Mouse (Mus musculus): Measurements from ENCODE around the gene Cdhr4.

Gene Cdhr4

DNA sequence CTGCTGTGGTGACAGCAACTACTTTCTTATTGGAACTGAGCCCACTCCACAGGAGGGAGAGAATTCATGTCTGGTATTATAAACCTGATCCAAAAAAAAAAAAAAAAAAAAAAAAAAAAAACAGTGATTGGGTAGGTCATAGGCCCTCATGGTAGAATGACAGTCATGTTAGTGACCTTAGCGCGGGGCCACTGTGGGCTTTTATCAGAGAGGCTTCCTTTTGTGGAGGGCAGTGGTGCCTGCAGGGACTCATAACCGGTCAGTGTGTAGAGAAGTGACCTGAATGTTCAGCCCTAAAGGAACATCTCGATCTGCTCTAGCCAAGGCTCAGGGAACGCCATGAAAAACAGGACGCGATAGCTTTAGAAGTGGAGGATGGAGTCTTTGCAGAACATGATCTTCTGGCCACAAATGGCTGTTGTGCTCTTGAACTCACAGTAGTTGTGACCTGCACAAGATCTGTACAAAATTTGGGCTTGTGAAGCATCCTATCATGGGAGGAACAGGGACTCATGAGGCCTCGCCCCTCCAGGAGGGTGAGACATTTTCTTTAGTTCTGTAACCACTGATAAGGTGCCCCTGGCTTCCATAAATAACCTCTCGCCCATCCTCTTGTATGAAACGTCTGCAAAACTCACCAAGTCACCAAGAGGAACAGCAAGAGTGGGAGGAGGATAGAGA, 17.7 kb upstream of the Cdhr4 start:
- DNase-seq (ENCODE audit: extremely low spot score, low read depth, low spot score) = no peak

DNA sequence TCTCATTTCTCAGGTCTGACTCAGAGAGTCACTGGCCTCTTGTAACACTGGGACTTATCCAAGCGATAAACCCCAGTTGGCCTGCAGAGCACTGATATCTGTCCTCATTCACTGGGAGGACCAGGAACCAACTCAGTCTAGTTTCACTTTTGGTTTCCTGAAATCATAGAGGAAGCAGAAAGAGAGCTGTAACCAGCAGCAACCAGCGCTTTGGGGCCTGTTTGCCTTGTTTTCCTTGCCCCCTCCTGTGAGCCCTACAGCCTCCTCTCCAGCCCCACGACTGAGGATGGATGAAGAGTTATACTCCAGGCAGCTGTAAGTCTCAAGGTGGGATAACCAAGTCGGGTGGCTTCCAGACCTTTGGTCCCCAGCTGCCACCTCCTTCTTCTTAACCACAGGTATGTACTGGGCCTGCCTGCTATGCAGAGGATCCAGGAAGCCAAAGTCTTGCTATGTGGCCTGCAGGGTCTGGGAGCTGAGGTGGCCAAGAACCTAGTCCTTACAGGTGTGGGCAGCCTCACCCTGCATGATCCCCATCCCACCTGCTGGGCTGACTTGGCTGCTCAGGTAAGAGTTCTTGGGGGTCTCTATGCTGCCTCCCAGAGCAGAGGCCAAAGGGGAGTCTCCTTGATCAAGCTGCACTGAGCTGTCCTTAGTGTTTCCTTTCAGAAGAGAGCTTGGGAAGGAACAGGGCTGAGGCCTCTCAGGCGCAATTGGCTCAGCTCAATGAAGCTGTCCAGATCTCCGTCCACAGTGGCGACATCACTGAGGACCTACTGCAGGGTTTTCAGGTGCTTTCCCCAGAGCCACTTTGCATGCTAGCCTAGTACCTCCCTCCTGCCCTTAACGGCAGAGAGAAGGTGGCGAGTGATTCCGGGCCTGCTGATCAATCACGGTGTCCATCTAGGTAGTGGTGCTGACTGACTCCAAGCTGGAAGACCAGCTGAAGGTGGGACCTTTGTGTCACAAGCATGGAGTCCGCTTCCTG, 16.6 kb upstream of the Cdhr4 start, which contains the start of gene Uba7:
Uba7 (plus strand) TSS at position 107 of the 988 bp plus-strand sequence.
- DNase-seq (ENCODE audit: extremely low spot score, low read depth, low spot score) = no peak

DNA sequence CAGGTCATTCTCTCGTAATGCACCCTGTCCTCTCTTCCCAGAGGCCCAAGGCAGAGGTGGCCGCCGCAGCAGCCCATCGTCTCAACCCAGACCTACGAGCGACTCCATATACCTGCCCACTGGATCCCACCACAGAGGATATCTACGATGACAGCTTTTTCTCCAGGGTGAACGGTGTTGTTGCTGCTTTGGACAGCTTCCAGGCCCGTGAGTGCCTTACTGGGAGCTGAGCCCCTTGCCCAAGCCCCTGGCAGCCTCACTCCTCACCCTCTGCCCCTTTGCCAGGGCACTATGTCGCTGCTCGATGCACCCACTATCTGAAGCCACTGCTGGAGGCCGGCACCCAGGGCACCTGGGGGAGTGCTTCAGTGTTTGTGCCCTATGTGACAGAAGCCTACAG, 13.5 kb upstream of the Cdhr4 start:
- no peak for DNase-seq (ENCODE audit: extremely low spot score, low read depth, low spot score)

DNA sequence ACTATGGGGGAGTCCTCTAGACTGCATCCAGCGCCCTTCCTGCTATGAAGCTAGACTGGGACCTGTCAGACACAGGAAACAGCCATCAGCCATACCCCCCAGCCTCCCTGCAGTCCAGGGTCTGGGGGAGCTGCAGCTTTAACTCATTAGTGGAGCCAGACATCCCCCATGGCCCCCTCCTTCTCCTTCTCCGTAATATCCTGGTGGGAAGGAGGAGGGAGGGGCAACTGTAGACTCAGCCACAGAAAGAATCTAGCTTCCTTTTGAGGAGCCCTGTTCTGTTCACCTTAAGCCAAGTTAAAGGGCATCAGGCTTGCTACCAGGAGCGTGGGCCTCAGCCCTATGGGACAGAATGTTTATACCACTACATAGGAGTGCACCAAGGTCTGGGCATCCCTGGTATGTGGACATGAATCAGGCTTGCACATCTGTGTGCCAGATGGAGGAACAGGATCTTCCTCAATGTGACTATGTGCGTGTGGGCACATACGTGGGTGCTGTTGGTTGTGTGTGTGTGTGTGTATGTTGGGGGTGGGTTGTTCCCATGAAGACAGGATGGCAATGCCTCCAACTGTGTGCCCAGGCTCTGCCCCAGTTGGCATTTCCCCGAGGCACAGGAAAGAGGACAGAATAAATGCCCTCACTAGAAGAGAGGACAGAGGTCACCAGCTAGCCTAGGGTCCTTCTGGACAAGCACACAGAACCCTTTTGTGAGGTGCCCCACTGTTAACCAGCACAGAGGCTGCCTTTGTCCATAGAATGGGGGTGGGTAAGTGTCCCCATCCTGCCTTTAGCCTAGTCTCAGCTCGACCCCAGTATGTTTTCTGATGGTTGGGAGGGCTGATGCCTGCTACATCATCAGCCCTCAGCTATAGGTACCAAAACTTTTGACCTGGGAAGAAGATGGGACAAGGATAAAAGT, 10.4 kb upstream of the Cdhr4 start:
- DNase-seq (ENCODE audit: extremely low spot score, low read depth, low spot score) = peak; percentile 77

DNA sequence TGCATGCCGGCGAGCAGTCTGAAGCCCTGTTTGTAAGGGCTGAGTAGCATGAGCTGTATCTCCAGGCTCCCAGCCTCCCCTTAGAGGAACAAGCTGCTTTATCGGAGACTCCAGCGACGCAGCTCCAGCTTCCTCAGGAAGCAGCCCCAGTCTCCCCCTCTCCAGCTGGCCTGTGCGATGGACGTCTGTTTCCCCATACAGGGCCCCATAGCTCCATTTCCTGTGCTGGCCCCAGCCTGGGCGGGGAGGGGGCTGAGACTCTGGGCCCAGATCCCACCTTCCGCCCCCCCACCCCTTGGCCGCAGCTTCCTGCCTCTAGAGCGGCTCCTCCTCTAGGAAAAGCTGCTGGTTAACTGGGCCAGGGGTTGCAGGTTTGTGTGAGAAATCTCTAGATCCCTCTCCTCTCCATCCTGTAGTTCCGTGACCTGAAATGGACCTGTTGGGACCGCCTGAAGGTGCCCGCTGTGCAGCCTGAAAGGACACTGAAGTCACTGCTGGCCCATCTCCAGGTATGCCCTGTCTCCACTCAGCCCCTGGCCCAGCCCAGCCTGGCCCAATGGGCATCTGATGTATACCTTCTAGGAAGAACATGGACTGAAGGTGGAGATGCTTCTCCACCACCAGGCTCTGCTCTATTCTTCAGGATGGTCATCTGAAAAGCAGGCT, 9.5 kb upstream of the Cdhr4 start, which contains the start of gene Gm20661:
Gm20661 (plus strand) TSS at position 378 of the 666 bp plus-strand sequence.
- no peak for DNase-seq (ENCODE audit: extremely low spot score, low read depth, low spot score)

DNA sequence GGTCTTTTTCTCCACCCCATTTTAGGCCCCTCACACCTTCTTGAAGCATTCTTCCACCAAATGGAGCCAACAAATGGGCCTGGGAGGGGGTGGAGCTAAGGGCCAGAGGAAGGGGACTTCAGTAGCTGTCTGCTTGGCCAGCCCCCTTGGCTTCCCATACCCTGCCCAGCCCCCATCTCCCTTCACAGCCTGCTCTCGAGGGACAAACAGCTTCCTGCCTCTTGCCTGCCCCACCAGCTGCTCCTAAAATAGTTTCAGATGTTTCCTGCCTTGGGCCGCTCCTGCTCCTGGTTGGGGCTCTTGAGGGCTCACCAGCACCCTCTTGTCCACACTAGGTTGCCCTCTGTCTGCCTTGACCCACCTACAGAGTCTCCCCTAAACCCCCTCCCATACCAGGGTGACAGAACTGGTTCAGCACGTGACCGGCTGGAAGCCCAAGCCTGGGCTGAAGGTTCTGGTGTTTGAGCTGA, 8.8 kb upstream of the Cdhr4 start:
- DNase-seq (ENCODE audit: extremely low spot score, low read depth, low spot score) = peak; percentile 74

DNA sequence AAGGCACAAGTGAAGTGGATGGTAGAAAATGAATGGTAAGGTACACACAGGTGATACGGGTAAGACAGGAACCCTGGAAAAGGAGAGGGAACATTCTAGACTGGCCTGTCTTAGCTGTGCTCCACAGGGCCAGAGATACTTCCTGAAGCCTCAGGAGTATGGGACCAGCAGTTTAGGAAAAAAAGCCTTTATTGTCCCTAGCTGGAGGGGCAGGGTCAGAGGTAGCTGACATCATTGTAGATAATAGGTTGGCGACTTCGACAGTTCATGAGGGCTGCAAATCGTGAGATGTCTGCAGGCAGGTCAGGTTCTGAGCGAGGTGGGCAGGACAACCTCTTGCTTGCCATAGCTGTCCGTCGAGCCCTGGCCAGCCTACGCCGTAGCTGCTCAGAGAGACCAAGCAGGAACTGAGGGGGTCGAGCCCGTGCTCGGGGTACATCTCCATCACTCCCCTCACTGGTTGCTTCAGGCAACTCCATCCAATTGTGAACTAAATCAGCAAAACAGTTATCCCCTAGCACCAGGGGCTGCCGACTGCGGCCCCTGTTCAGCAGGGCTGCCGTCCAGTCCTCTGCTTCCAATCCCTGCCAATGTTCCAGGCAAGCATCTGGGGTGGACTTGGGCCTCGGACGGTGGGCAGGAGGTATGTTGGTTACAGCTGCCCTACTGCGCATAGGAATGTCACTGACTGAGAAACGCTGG, 8.1 kb upstream of the Cdhr4 start:
- DNase-seq (ENCODE audit: extremely low spot score, low read depth, low spot score) = no peak

DNA sequence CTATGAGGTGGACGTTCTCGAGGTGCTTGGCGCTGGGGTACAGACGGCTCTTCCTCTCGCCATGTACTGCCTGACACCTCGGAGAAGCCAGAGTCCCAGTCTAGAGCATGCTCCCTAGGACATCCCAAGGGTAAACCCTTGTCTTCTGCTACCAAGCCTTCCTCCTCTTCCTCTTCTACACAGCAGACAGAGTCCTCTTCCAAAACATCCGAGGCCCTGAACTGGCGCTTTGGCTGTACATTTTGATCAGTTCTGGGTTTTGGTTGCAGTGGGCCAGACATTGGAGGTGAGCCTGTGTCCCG, 7.6 kb upstream of the Cdhr4 start:
- no peak for DNase-seq (ENCODE audit: extremely low spot score, low read depth, low spot score)

DNA sequence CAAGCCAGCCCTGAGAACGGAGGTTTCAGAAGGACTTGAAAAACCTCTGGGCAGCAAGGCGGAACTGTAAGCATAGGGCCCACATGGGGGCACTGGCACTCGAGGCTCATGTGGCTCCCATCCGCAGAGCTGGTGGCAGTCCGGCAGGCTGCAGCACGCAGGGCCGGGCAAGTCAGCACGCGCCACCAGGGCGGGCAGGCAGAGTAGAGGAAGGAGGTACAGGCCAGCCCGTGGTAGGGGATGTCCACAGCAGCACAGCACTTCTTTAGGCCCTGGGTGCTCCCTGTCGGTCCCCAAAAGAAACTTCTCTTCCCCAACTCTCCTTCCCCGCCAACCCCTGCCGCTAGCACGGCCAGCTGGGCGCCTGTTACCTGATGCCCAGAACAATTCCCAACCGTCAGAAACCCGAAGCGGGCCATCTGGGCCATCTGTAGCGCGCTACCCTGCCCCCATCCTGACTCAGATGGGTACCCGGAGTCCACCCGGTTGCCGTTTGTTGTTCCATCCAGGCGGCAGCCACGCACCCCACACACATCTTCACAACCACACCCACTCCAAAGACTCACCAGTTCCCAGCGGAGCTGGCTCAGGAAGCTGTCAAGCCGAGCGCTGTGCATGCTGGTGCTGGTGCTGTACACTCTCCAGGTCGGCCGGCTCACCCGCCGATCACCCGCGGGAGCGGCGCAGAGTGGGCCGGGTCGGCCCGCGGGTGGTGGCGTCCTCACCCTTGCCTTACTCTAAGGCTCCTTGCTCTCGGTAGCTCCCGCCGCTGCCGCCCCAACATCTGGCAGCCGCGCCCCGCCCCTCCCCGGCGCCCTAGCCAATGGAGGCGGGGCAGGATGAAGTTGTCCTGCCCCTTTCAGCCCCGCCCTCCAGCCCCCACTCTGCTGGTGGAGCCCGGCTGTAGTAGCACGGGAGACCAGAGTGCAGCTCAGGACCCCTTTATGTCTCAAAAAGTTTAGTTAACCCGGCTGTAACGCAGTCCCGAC, 6.9 kb upstream of the Cdhr4 start, which contains the start of gene Inka1:
Inka1 (minus strand) TSS at position 749 of the 989 bp plus-strand sequence.
- DNase-seq (ENCODE audit: extremely low spot score, low read depth, low spot score) = no peak

DNA sequence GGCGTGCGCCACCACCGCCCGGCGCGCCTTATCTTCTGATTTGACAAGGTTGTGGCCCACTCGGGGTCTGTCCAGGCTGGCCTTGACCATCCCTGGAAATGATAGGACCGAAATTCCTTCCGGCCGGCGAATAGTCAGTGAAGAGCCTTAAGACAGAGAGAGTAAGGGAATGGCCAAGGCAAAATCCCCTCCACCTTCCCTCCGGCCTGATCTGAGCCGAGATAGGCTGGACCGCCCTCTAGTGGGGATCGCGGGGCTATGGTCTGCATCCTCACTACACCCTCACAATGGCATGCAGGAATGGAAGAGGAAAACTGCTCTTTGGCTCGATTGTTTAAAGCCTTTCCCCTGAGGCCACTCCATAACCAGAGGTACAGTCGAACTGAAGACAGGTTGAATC, 5.9 kb upstream of the Cdhr4 start:
- no peak for DNase-seq (ENCODE audit: extremely low spot score, low read depth, low spot score)

DNA sequence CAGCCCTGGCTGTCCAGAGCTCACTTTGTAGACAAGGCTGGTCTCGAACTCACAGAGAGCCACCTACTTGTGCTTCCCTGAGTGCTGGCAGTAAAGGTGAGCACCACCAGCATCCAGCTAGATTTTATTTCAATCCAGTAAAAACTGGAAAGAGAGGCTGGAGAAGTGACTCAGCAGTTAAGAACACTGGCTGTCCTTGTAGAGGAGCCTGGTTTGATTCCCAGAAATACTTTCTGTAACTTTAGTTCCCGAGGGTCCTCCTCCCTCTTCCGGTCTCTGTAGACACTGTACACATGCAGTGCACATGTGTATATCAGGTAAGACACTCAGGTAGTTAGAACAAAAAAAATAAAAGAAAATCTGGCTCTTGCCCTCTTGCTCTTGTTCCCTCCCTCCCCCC, 4.3 kb upstream of the Cdhr4 start:
- DNase-seq (ENCODE audit: extremely low spot score, low read depth, low spot score) = no peak

DNA sequence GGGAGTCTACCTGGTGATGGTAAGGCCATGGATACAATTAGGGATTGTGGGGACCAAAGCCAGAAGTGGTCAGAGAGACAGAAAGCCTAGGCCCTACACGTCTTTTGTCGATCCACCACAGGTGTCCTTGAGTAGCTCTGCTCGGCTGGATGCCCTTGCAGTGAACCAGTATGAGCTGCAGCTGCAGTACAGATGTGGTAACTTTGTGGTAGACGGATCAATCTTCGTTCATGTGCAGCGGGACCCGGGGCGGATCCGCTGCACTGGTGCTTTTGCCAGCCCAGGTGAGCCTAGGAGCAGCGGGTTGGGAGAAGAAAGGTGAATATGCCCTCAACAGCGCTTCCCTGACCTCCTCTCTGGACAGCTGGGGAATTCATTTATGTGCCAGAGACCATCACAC, 716 bp downstream of the Cdhr4 start:
- DNase-seq (ENCODE audit: extremely low spot score, low read depth, low spot score) = no peak

DNA sequence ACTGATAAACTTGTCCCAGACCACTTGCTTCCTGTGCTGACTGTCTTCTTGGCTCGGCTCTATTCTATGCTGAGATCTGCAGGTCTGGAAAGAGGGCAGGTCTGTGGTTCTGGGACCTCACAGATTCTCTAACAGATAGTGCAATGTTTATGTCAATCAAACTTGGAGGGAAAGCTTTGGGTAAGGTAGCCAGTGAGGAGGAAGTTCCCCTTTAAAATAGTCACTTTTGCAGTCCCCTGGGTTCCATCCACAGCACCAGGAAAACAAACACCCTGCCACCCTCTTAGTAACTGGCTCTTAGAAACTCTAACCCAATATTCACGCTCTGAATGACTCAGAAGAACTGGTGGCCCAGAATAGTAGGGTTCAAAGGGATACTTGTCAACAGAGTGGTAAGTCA, 2.2 kb downstream of the Cdhr4 start:
- DNase-seq (ENCODE audit: extremely low spot score, low read depth, low spot score) = no peak

DNA sequence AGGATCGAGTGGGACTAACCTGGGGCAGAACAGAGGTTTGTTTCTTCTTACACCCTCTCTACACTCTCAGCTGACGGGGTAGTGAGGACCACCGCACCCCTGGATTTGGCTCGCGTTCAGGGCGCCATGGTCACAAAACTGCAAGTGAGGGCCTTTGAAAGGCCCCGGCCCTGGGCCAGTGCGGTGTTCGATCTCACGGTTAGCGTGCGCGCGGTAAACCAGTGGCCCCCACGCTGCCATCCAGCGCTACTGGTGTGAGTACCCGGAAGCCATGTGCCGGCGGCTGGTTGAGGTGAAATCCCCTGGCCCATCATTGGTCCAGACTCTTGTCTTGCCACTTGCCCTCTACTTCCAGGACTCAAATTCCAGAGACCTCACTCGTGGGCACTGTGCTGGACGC, 3.2 kb downstream of the Cdhr4 start:
- DNase-seq (ENCODE audit: extremely low spot score, low read depth, low spot score) = no peak

DNA sequence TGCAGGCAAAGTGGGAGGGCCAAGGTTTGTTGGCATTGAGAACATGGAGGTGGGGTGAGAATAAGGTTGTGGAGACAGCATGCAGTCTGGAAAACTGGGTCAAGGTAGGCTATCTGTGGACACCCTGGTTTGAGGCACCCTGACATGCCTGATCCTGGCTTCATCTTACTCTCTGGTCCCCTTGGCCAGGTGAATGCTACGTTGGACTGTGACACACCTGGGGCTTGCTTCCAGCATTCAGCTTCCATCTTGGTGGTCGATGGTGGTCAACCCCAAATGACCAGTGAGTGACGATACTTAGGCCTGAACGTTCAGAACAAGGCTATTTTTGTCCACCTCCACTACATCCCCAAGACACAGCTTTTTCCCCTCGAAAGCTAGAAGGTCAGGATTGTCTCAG, 3.8 kb downstream of the Cdhr4 start, which contains the start of gene Gm20662:
Gm20662 (plus strand) TSS at position 301 of the 400 bp plus-strand sequence.
- DNase-seq (ENCODE audit: extremely low spot score, low read depth, low spot score) = no peak

DNA sequence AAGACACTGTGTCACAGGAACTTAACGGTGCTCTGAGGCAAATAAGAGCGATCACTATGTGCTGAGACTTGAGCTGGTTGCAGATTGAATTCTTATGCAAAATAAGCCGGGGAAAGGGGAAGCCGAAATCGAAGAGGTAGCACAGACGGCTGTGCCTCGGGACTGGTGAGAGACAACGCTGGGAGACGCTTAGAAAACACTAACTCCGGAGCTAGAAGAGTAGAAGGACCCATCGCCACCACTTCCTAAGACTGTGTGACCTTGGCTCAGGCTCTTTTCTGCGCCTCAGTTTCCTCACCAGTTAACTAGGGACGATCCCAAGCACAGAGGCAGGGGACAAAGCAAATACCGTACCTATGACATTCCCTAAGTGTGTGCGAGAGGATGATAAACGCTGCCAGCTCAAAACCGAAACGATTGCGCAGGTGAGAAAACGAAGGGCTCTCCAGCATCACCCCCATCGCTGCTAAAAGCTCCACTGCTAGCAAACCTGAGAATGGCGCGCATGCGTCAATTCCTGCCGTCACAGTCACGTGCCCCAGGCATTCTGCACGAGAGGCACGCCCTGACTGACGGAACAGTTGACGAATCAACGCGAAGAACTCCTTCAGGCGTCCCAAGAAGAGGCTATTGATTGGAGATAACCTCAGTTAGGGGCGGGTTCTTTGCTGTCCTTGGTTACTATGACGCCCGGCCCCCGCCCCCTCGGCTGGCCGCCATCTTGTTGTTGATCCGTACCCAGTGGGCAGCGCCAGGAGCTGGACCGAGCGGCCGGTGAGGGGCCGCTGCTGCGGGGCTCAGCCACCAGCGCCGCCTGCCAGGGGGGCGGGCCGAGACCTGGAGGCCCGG, 9.8 kb downstream of the Cdhr4 start, which contains the start of gene Ip6k1:
Ip6k1 (plus strand) TSS at position 580 of the 849 bp plus-strand sequence.
- peak; percentile 100 for DNase-seq (ENCODE audit: extremely low spot score, low read depth, low spot score)

DNA sequence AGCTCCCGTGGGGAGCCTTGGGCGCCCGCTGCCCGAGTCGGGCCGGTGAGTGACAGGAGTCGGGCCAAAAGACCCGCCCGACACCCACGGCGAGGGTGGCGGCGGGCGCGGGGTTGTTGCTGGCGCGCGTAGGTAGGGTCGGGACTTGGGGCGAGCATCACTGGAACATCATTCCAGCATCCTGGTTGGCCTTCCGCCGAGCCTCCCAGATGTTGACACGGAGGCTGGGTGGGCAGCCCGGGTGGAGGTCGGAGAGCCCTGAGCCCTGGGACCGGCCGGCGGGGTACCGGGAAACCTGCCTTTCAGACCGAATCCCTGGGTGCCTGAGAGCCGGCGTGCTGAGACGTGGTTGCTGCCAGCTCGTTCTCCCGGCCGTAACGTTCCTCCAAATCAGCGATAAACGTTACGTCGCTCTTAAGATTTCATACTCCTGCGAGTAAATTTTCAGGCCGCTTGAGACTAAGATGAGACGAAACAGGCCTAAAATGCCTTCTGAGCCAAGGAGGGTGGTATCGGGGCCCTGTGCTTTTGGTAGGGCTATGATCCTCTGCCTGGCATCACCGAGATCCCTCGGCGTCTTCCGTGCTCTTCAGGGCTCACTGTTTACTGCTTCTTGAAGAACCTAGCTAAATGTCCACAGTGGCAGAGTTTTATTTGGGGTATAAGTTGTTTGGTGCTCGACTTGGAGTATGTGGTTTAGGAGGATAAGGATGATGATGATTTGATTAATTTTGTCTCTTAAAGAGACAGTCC, 10.7 kb downstream of the Cdhr4 start:
- no peak for DNase-seq (ENCODE audit: extremely low spot score, low read depth, low spot score)

Measured in hindlimb bud, embryonic 11.5 days (tissue).